Mouse (Mus musculus): ENCODE results near the gene Slco3a1.

- TF ChIP-seq POLR2A (IDR thresholded peaks at IDR 0.05; ENCODE audit: low read depth, low read length): no peak
- no peak for TF ChIP-seq CTCF (conservative IDR thresholded peaks at IDR 0.05; ENCODE audit: insufficient read depth, insufficient read length, low read depth, low read length)
Observed at GRCm38 (mm10) chr7:74518255-74518654, 36.3 kb downstream of the Slco3a1 start.
